Mouse (Mus musculus) macrophage (primary cell): Measurements from ENCODE around the gene Taar5. TPM values are rescaled to one million over a fixed set of nuclear protein-coding genes. Genes with fewer than 3 reads are reported as not detected.

Experiments used
- H3K27ac ChIP-seq: fragments of 350-480 bp; formaldehyde crosslinking; 2 replicates; pipeline ENCODE4 v1.9.0; 2021
- H3K36me3 ChIP-seq: fragments of 350-480 bp; formaldehyde crosslinking; 2 replicates; pipeline ENCODE4 v1.9.0; 2021; ENCODE audit errors: inconsistent target
- H3K4me3 ChIP-seq: fragments of 350-480 bp; formaldehyde crosslinking; 2 replicates; pipeline ENCODE4 v1.9.0; 2021; ENCODE audit errors: inconsistent target
- H3K79me2 ChIP-seq: fragments of 350-480 bp; formaldehyde crosslinking; 2 replicates; pipeline ENCODE4 v1.9.0; 2021; ENCODE audit errors: inconsistent target
- WGBS: methylation state at CpG from one replicate; pipeline ENCODE4 v1.1.7; 2026; ENCODE audit warnings: inconsistent platforms; ENCODE audit not compliant: missing documents; 5-methylcytosine and 5-hydroxymethylcytosine counted together
- polyA plus RNA-seq: library from polyadenylated mRNA; stranded (reverse); fragments of 250-400 nt; gene quantifications from 3 replicates; pipeline ENCODE4 v1.2.4, GENCODE M21; 2018; ENCODE audit warnings: inconsistent platforms
- total RNA-seq, 78 experiments: library from RNA; depleted of rRNA; stranded (reverse); fragments of 250-400 nt; gene quantifications; 1 replicate in 9 of 78; 2 replicates in 24 of 78; 3 replicates in 43 of 78; 4 replicates in 2 of 78; pipeline ENCODE4 v1.2.4; 2018; ENCODE audit warnings: inconsistent platforms in 56 of 78

The Taar5 gene
- not detected for total RNA-seq (2018; cell fraction: chromatin; rRNA removed)
- not detected for total RNA-seq (2018; cell fraction: cytosol; rRNA removed)
- not detected for total RNA-seq (2018; cell fraction: nucleus; rRNA removed)
- polyA plus RNA-seq = not detected in 3 replicates

DNA sequence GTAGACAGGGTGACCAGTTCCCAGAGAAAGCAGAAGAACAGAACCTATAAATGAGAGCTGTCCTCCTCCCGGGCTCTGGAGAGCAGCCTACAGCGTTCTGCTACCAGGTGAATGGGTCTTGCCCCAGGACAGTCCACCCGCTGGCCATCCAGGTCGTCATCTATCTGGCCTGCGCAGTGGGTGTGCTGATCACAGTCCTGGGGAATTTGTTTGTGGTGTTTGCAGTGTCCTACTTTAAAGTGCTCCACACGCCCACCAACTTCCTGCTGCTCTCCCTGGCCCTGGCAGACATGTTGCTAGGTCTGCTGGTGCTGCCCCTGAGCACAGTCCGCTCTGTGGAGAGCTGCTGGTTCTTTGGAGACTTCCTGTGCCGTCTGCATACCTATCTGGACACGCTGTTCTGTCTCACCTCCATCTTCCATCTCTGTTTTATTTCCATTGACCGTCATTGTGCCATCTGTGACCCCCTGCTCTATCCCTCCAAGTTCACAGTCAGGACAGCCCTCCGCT is at the start of gene Taar5:
Taar5 (plus strand) TSS at position 51 of the 510 bp plus-strand sequence.
- Histone ChIP-seq H3K27ac (no peak within 1 kb of the TSS), H3K36me3 (no peaks in the 10 kb centered on the region), H3K79me2 (no peaks in the 10 kb centered on the region), H3K4me3 (no peak within 1 kb of the TSS)
- WGBS = 81% methylated on average over 11 of the region's 11 CpGs

- WGBS = 88% methylated on average over 3 of the region's 3 CpGs
- H3K4me3 ChIP-seq = no peak overlapping the region
- no peaks in the 10 kb centered on the region for H3K36me3 ChIP-seq
- H3K27ac ChIP-seq = no peak overlapping the region
- no peaks in the 10 kb centered on the region for H3K79me2 ChIP-seq
Measured at GRCm38 (mm10) chr10:23922468-23922867, 48.0 kb upstream of the Taar5 start.

DNA sequence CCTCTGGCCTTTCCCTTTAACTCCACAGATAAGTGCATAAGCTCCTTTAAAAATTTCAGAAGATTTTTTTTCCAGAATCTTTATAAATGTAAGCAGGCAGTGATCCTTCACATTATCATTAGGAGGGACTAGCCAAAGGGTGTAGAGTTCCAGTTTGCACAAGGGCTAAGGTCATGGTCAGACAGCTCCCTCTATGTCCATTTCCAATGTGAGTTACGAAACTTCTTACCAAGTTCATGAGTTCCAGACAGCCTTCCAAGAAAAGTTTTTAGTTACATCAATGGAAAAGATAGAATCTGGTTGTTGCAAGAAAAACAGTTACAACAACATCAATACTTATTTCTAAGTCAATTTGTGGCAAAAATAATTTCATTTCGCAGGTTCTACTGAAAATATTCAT is 46.6 kb upstream of the Taar5 start:
- Histone ChIP-seq H3K79me2 (no peaks in the 10 kb centered on the region), H3K27ac (no peak overlapping the region), H3K36me3 (no peaks in the 10 kb centered on the region), H3K4me3 (no peak overlapping the region)
- 85% methylated on average over 2 of the region's 2 CpGs for WGBS

GRCm38 (mm10) chr10:23937613-23938012 is 32.9 kb upstream of the Taar5 start:
- H3K36me3 ChIP-seq = no peaks in the 10 kb centered on the region
- H3K4me3 ChIP-seq = no peak overlapping the region
- no peaks in the 10 kb centered on the region for H3K79me2 ChIP-seq
- no peak overlapping the region for H3K27ac ChIP-seq
- WGBS = 56% methylated on average over 4 of the region's 4 CpGs

- 87% methylated on average over 6 of the region's 6 CpGs for WGBS
- Histone ChIP-seq H3K36me3 (no peaks in the 10 kb centered on the region), H3K79me2 (no peaks in the 10 kb centered on the region), H3K4me3 (no peak within 1 kb of the TSS), H3K27ac (no peak within 1 kb of the TSS)
Measured at GRCm38 (mm10) chr10:23938312-23938711, 32.2 kb upstream of the Taar5 start, which contains the start of gene Taar2. Gene Taar2, plus strand, starts transcription at chr10:23938572.

- Histone ChIP-seq H3K36me3 (no peaks in the 10 kb centered on the region), H3K4me3 (no peak overlapping the region), H3K79me2 (no peaks in the 10 kb centered on the region), H3K27ac (no peak overlapping the region)
- 81% methylated on average over 5 of the region's 5 CpGs for WGBS
Measured at GRCm38 (mm10) chr10:23942465-23942864, 28.0 kb upstream of the Taar5 start.

DNA sequence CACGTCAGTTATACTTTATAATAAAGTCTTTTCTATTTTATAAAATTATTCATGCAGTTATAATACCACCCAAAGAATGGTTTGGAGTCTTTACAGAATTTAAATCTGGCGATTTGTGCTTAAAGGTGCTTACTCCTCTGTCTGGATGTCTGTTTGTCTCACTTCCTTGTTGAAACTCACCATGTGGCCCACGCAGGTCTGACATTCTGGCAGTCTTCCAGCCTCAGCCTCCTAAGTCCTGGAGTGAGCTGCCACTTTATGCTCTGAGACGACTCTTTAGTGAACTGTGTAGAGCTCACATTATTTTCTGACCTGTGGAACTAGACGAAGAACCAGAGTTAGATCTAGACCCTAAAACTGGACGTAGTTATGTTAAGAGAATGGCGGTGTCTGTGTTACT is 22.5 kb upstream of the Taar5 start:
- whole genome bisulfite sequencing = 52% methylated on average over 7 of the region's 7 CpGs
- H3K79me2 ChIP-seq = no peaks in the 10 kb centered on the region
- H3K4me3 ChIP-seq = no peak overlapping the region
- H3K27ac ChIP-seq = no peak overlapping the region
- H3K36me3 ChIP-seq = no peaks in the 10 kb centered on the region

- H3K36me3 ChIP-seq = no peaks in the 10 kb centered on the region
- no peak within 1 kb of the TSS for H3K4me3 ChIP-seq
- 92% methylated on average over 16 of the region's 16 CpGs for WGBS
- no peaks in the 10 kb centered on the region for H3K79me2 ChIP-seq
- no peak within 1 kb of the TSS for H3K27ac ChIP-seq
Measured at GRCm38 (mm10) chr10:23949508-23950005, 20.9 kb upstream of the Taar5 start, which contains the start of gene Taar3. Gene Taar3, plus strand, starts transcription at chr10:23949558.

DNA sequence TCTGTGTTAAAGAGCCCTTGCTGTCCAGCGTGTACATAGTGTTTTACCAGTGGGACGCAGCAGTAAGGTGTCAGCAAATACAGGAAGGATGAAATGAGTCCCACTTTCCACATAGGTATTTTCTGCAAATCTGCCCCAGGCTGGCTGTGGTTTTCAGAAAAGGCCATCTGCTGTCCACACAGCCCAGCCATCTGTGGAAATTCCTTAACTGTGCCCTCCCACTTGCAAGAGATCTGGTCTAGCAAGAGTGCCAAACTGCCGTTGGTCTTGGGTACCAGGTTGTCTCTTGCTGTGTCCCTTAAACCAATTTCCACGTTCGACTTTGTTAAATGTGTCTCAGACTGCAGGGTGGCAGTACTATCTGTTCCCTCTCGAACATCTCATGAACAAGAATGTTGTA is 18.8 kb upstream of the Taar5 start:
- no peaks in the 10 kb centered on the region for H3K36me3 ChIP-seq
- WGBS = 87% methylated on average over 6 of the region's 6 CpGs
- no peak overlapping the region for H3K4me3 ChIP-seq
- H3K79me2 ChIP-seq = no peaks in the 10 kb centered on the region
- H3K27ac ChIP-seq = no peak overlapping the region

DNA sequence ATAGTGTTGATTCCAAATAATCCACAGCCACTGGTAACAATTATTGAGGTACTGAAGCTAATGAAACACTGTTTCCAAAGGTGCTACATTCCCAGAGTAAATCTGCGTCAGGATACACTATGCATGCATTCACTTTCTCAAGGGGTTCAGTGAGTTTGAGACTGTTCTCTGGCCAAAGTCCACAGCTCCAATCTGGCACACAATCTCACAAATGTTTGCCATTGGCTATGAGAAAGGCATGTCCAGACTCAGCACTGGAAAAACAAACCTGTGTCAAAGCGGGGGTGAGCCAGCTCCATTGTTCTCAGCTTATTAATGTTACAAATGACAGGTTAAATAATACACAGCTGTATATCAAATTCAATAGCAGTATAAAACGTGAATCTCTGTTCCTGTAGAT is 11.4 kb upstream of the Taar5 start:
- no peak overlapping the region for H3K27ac ChIP-seq

GRCm38 (mm10) chr10:23960444-23960915 is 10.0 kb upstream of the Taar5 start, which contains the start of gene Taar4:
Gene Taar4, plus strand, starts transcription at chr10:23960494.
- 66% methylated on average over 13 of the region's 13 CpGs for WGBS
- Histone ChIP-seq H3K27ac (no peak within 1 kb of the TSS), H3K4me3 (no peak within 1 kb of the TSS)

More for the DNA sequence above, 11.4 kb upstream of the Taar5 start:
- H3K36me3 ChIP-seq = no peaks in the 10 kb centered on the region
- H3K4me3 ChIP-seq = no peak overlapping the region
- H3K79me2 ChIP-seq = no peaks in the 10 kb centered on the region
- 89% methylated on average over 3 of the region's 3 CpGs for WGBS

DNA sequence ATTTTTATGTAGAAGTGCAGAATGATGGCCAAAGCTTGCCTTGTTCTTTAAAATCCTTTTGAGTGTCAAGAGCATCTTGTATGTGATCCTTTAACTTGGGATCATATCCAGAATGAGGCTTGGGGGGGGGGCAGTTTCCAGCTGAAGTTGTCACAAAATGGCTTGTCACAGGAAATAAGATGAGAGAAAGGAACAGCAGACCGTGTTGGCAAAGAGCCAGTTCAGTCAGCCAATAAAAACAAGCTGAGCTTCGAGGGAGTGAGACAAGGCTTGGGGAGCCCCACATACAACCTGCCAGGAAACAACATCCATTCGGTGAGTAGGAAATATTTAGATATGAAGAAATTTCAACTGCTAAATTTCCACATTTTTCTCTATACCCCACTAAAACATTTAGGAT is 7.1 kb upstream of the Taar5 start:
- Histone ChIP-seq H3K79me2 (no peaks in the 10 kb centered on the region), H3K36me3 (no peaks in the 10 kb centered on the region), H3K27ac (no peak overlapping the region), H3K4me3 (no peak overlapping the region)
- 77% methylated on average over 3 of the region's 3 CpGs for WGBS

More at GRCm38 (mm10) chr10:23960444-23960915, 10.0 kb upstream of the Taar5 start, which contains the start of gene Taar4:
- Histone ChIP-seq H3K79me2 (no peaks in the 10 kb centered on the region), H3K36me3 (no peaks in the 10 kb centered on the region)

- Histone ChIP-seq H3K4me3 (no peak overlapping the region), H3K27ac (no peak overlapping the region), H3K79me2 (no peaks in the 10 kb centered on the region), H3K36me3 (no peaks in the 10 kb centered on the region)
- 80% methylated on average over 6 of the region's 6 CpGs for WGBS
Measured at GRCm38 (mm10) chr10:23964921-23965610, 5.4 kb upstream of the Taar5 start.

GRCm38 (mm10) chr10:23971256-23971655 is 750 bp downstream of the Taar5 start:
- Histone ChIP-seq H3K27ac (no peak overlapping the region), H3K36me3 (no peaks in the 10 kb centered on the region), H3K4me3 (no peak overlapping the region), H3K79me2 (no peaks in the 10 kb centered on the region)
- WGBS = 90% methylated on average over 5 of the region's 5 CpGs

- no peaks in the 10 kb centered on the region for H3K79me2 ChIP-seq
- 88% methylated on average over 4 of the region's 4 CpGs for whole genome bisulfite sequencing
- H3K4me3 ChIP-seq = no peak overlapping the region
- H3K27ac ChIP-seq = no peak overlapping the region
- no peaks in the 10 kb centered on the region for H3K36me3 ChIP-seq
Measured at GRCm38 (mm10) chr10:23977958-23978357, 7.5 kb downstream of the Taar5 start.
